Mouse (Mus musculus): ENCODE data around the gene Dock3.

DNA sequence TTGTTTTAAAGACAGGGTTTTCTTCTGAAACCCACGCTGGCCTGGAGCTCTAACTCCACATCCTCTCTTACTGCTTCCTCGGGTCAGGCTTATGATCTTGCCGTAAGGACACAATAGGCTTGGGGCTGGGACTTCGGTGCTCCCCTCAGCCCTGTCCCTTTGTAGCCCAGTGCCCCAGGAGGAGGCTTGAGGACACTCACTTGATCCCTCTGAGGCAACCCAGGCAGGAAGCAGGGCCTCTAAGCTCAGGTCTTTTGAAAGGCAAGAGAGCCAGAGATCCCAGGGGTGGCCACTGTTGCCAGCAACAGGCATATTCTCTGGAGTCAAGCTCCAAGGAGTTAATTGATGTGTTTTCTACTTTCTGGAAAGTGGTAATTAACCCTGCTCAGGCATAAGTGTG, 352.2 kb downstream of the Dock3 start:
- TF ChIP-seq CTCF (IDR thresholded peaks at IDR 0.05; ENCODE audit: control insufficient read depth, insufficient read depth, insufficient replicate concordance, low read depth, low read length) (no peak), POLR2A (IDR thresholded peaks at IDR 0.05; ENCODE audit: control insufficient read depth, low read depth, low read length) (no peak)

Measured in testis, adult 2 months (tissue).